Mouse (Mus musculus) urinary bladder, postnatal 14 days (tissue): ENCODE data around the gene Tnks2.

Source experiments
- DNase-seq: peaks from one replicate; pipeline ENCODE4 v3.0.0; 2021; ENCODE audit warnings: low spot score

The Tnks2 gene

DNA sequence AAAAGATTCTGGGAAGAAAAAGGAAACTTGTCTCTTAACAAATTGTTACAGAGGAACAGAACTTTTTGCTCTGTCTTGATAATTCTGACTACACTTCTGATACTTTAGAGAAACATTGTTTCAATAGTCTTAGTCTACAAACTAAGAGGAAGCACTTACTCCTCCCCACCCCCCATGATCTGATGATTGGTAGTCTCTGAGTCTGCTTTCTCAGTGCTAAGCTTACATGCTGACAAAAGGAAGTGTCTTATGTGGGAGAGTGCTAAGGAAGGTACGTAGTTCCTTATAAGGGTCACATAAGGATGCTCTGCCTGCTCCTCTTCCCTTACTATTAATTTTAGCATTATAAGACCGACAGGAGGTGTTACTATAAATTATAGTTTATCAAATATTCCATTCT lies 98.6 kb downstream of the Tnks2 start:
- DNase-seq = no peak

DNA sequence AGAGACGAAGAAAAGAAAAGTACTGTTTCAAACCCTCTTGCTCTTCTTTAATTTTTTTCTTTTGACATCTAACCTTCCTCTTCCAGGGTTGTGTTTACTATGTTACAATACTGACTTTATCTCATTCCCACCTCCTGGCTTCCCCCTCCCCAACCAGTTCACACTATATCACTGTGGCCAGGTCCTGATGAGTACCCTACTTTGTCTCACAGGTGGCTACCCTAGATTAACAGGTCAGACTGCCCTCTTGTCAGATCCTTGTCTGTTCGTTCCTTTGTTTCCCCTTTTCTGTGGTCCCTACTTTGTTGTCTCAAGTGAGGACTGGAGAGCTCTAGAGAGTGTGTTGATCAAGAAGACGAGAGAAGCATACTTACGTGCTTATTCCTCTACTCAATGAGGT lies 102.3 kb downstream of the Tnks2 start:
- no peak for DNase-seq

DNA sequence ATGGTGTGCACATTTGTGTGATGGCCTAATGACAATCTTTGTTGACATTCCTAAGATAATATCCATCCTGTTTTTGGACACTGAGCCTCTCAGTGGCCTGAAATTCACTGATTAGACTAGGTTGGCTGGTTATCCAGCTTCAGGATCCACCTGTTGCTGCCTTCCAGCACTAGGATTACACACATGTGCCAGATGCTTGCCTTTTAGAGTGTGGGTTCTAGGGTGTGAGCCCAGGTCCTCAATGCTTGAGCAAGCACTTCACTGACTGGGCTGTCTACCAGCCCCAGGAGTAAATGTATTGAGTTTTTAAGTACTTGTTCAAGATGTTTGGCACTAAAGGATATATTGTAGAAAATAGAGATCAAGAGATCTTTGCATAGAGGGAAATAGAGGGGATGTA lies 104.0 kb downstream of the Tnks2 start:
- DNase-seq = no peak

DNA sequence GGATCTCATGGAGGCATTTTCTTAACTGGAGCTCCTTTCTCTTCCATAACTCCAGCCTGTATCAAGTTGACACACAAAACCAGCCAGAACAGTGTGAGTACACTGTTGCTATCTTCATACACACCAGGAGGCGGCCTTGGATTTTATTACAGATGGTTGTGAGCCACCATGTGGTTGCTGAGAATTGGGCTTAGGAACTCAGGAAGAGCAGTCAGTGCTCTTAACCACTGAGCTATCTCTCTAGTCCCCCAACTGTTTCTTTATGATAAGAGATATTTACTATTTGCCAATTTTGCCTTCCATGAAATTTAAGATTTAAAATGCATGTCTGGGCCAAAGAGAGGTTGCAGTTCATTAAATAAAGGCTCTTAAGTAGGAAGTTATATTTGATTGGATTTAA lies 106.0 kb downstream of the Tnks2 start:
- no peak for DNase-seq
